Mouse (Mus musculus) olfactory bulb, adult 2 months (tissue): ENCODE data around the gene Uvrag. TPM values are rescaled to one million over a fixed set of nuclear protein-coding genes. Genes with fewer than 3 reads are reported as not detected.

Experiments
- H3K27ac ChIP-seq: fragments of 200-500 bp; 2 replicates; pipeline ENCODE4 v1.5.1; 2012; ENCODE audit warnings: low read depth, low read length; ENCODE audit not compliant: insufficient read depth
- H3K4me1 ChIP-seq: fragments of 200-500 bp; 2 replicates; pipeline ENCODE4 v1.6.1; 2012; ENCODE audit warnings: low read length; ENCODE audit not compliant: control insufficient read depth, insufficient read depth
- H3K4me3 ChIP-seq: fragments of 200-500 bp; 2 replicates; pipeline ENCODE4 v1.5.1; 2012; ENCODE audit warnings: mild to moderate bottlenecking, low read depth, low read length, moderate library complexity; ENCODE audit not compliant: insufficient read depth
- CTCF ChIP-seq: fragments of 200-500 bp; IDR thresholded peaks from 2 replicates; pipeline ENCODE4 v1.5.1; 2012; ENCODE audit warnings: low read depth, mild to moderate bottlenecking, low read length, moderate library complexity; ENCODE audit not compliant: insufficient read depth
- POLR2A ChIP-seq: fragments of 200-500 bp; IDR thresholded peaks from 2 replicates; pipeline ENCODE4 v1.6.1; 2012; ENCODE audit warnings: mild to moderate bottlenecking, low read depth, low read length, moderate library complexity; ENCODE audit not compliant: insufficient read depth
- WGBS: fragments of 180-500 bp; shearing (Covaris S2); methylation state at CpG from one replicate; pipeline ENCODE4 v1.1.7; 2018; 5-methylcytosine and 5-hydroxymethylcytosine counted together
- polyA plus RNA-seq: library from polyadenylated mRNA; stranded (reverse); fragments of >200 nt; gene quantifications from 2 replicates; pipeline ENCODE4 v1.2.4, GENCODE M21; 2012; ENCODE audit warnings: low replicate concordance; ENCODE audit not compliant: missing spikeins, insufficient read depth, insufficient read length

Uvrag gene
- polyA plus RNA-seq, 1 experiment = not detected

- TF ChIP-seq CTCF (no peak), POLR2A (no peak)
- no peak overlapping the region for H3K4me3 ChIP-seq
- H3K4me1 ChIP-seq = no peaks in the 10 kb centered on the region
- H3K27ac ChIP-seq = no peak overlapping the region
- 93% methylated on average over 6 of the region's 6 CpGs for WGBS
Observed at GRCm38 (mm10) chr7:98942746-98943145, 198.2 kb downstream of the Uvrag start.

GRCm38 (mm10) chr7:98939194-98939593 lies 201.7 kb downstream of the Uvrag start:
- TF ChIP-seq POLR2A = no peak
- TF ChIP-seq CTCF = no peak
- 74% methylated on average over 6 of the region's 6 CpGs for WGBS
- no peak overlapping the region for H3K4me3 ChIP-seq
- no peaks in the 10 kb centered on the region for H3K4me1 ChIP-seq
- no peak overlapping the region for H3K27ac ChIP-seq

GRCm38 (mm10) chr7:98938621-98939020 lies 202.3 kb downstream of the Uvrag start:
- 90% methylated on average over 7 of the region's 7 CpGs for WGBS
- Histone ChIP-seq H3K27ac (no peak overlapping the region), H3K4me3 (no peak overlapping the region), H3K4me1 (no peaks in the 10 kb centered on the region)
- TF ChIP-seq CTCF (no peak), POLR2A (no peak)

- no peaks in the 10 kb centered on the region for H3K4me1 ChIP-seq
- WGBS = 63% methylated on average over 20 of the region's 20 CpGs
- TF ChIP-seq CTCF = no peak
- no peak for TF ChIP-seq POLR2A
- H3K27ac ChIP-seq = no peak overlapping the region
- no peak overlapping the region for H3K4me3 ChIP-seq
Observed at GRCm38 (mm10) chr7:98937079-98937813, 203.7 kb downstream of the Uvrag start.

GRCm38 (mm10) chr7:98935757-98936156 lies 205.2 kb downstream of the Uvrag start:
- 92% methylated on average over 6 of the region's 6 CpGs for WGBS
- TF ChIP-seq CTCF (no peak), POLR2A (no peak)
- Histone ChIP-seq H3K4me1 (no peaks in the 10 kb centered on the region), H3K4me3 (no peak overlapping the region), H3K27ac (no peak overlapping the region)

- no peaks in the 10 kb centered on the region for H3K4me1 ChIP-seq
- 93% methylated on average over 10 of the region's 10 CpGs for WGBS
- no peak overlapping the region for H3K4me3 ChIP-seq
- no peak overlapping the region for H3K27ac ChIP-seq
- TF ChIP-seq POLR2A (no peak), CTCF (no peak)
Observed at GRCm38 (mm10) chr7:98935193-98935592, 205.7 kb downstream of the Uvrag start.

- H3K27ac ChIP-seq = no peak overlapping the region
- no peak overlapping the region for H3K4me3 ChIP-seq
- WGBS = 72% methylated on average over 7 of the region's 7 CpGs
- H3K4me1 ChIP-seq = peaks cover 6% of the 10 kb centered on the region
- no peak for TF ChIP-seq POLR2A
- no peak for TF ChIP-seq CTCF
Observed at GRCm38 (mm10) chr7:98928336-98929025, 212.5 kb downstream of the Uvrag start.

- 89% methylated on average over 10 of the region's 10 CpGs for WGBS
- no peak overlapping the region for H3K27ac ChIP-seq
Observed at GRCm38 (mm10) chr7:98926906-98927528, 213.9 kb downstream of the Uvrag start.

GRCm38 (mm10) chr7:98924380-98924869 lies 216.5 kb downstream of the Uvrag start:
- H3K27ac ChIP-seq = no peak overlapping the region
- H3K4me3 ChIP-seq = no peak overlapping the region
- WGBS = 53% methylated on average over 18 of the region's 18 CpGs
- H3K4me1 ChIP-seq = peaks cover 6% of the 10 kb centered on the region
- TF ChIP-seq POLR2A = no peak
- no peak for TF ChIP-seq CTCF

More at GRCm38 (mm10) chr7:98926906-98927528, 213.9 kb downstream of the Uvrag start:
- TF ChIP-seq CTCF (no peak), POLR2A (no peak)
- Histone ChIP-seq H3K4me1 (peaks cover 6% of the 10 kb centered on the region), H3K4me3 (no peak overlapping the region)
